Mouse (Mus musculus): ENCODE results near the gene Zfp651. TPM values are rescaled to one million over a fixed set of nuclear protein-coding genes. Genes with fewer than 3 reads are reported as not detected.

Zfp651 gene
- polyA plus RNA-seq, 2 experiments from 2014 or later, result 0.22 to 0.30 TPM

DNA sequence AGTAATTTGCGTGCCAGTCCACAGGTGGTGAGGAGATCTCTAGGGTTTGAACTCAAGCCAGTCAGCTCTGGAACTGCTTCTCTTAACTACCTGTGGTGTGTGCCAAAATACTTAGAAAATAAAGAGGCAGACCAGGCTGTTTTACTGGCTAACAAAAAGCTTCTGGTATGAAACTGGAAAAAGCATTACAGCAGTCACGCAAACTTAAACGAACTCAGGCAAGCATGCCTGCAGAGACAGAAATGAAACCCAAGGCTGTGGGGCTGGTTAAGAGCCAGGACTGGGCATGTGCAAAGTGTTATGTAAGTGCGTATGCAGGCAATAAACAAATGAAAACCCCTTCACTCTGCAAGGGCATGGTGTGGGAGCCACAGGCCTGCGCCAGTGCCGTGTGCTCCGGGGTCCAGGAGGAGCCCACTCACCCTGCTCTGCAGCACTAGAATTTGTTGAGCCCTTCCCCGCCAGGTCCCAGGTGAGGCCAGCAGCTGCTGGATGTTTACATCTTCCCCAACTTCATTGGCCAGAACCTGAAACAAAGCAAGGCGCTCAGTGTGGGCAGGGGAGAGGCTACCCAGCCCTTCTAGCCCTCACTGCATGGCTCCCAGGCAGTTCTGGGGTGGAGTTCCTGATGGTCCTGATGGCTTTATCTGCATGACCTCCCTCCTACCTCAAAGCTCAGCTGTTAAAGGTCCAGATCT lies 60.1 kb downstream of the Zfp651 start:
- ATAC-seq, result no peak

DNA sequence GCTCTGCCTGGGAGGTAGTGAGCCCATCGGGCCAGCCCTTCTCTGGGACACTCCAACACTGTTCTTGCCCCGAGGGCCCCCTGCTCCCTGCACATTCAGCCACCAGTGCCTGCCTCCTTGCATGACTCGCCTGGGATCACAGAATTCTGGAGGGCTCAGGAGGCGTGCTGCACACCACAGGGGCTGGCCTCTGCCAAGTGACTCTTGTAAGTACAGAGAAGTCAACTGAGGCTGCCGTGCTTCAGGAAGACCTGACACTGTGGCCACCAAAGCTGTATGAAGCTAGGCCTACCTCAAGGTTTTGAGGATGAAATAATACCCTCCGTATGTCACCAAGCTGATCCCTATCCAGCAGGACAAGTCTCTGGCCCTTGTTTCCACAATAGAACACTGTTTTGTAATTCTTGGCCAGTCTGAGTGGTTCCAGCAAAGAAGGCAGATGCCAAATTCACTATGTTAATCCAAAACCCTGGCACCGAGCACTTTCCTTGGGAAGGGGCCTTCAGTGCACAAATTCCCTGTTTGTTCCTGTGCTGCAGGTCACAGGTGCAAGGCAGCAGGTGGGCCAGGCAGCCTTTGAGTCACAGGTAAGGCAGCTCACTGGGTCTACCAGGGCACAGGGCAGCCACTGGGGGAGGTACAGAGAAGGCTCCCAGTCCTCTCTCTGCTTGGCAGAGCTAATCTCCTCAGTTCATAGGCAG lies 60.8 kb downstream of the Zfp651 start:
- ATAC-seq, result no peak

DNA sequence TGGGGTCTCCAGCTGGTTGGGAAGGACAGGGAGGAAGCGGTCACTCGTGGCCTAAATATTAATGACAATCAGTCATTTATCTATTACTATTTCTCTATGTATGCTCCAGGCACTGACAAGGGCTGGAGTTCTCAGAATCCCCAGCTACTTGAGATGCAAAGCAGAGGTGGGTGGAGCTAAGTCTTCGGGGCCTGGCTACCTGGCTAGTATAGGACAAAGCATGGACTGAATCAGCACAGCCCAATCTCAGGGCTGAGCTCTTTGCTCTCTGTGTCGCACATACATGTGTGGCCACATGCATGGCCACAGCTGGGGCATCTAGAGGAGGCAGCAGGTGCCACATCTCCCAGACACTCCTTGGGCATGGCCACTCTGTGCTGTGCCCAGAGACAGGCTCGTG lies 61.6 kb downstream of the Zfp651 start:
- no peak for ATAC-seq

Other genes with a start within 250 kb of the Zfp651 start
- gene Lyzl4, start 117.2 kb upstream of the Zfp651 start, polyA plus RNA-seq (2017; shearing (Covaris generic)), result not detected
- 1 to 10 TPM; 1.3 to 2.0 TPM for gene Vipr1, start 116.6 kb upstream of the Zfp651 start, polyA plus RNA-seq (2017; shearing (Covaris generic))
- 10 to 100 TPM; 17.6 to 32.9 TPM for gene Sec22c, start 53.8 kb upstream of the Zfp651 start, polyA plus RNA-seq (2017; shearing (Covaris generic))
- gene Ss18l2, start 49.0 kb upstream of the Zfp651 start, polyA plus RNA-seq (2017; shearing (Covaris generic)), result 10 to 100 TPM; 50.7 to 52.2 TPM
- 100 to 1,000 TPM; 104 to 128 TPM for gene Nktr, start 40.2 kb upstream of the Zfp651 start, polyA plus RNA-seq (2017; shearing (Covaris generic))
- gene Klhl40, start 18.3 kb downstream of the Zfp651 start, polyA plus RNA-seq (2017; shearing (Covaris generic)), result not detected
- gene Hhatl, start 33.2 kb downstream of the Zfp651 start, polyA plus RNA-seq (2017; shearing (Covaris generic)), result not detected
- not detected for gene Ccdc13, start 80.1 kb downstream of the Zfp651 start, polyA plus RNA-seq (2017; shearing (Covaris generic))
- 100 to 1,000 TPM in 1 of 2 experiments, 10 to 100 TPM in 1; 94.5 to 129 TPM for gene Higd1a, start 99.0 kb downstream of the Zfp651 start, polyA plus RNA-seq (2017; shearing (Covaris generic))
- gene Ackr2, start 139.0 kb downstream of the Zfp651 start, polyA plus RNA-seq (2017; shearing (Covaris generic)), result not detected
- gene Cyp8b1, start 157.0 kb downstream of the Zfp651 start, polyA plus RNA-seq (2017; shearing (Covaris generic)), result not detected
- under 1 TPM in 1 of 2 experiments, not detected in 1; 0.29 TPM for gene Fam198a, start 191.7 kb downstream of the Zfp651 start, polyA plus RNA-seq (2017; shearing (Covaris generic))
- gene Pomgnt2, start 237.8 kb downstream of the Zfp651 start, polyA plus RNA-seq (2017; shearing (Covaris generic)), result not detected

Data from CD4-positive, CD25-positive, alpha-beta regulatory T cell, adult 4 months (primary cell).